Mouse (Mus musculus) right cerebral cortex, postnatal 25 days (tissue): Measurements from ENCODE around the gene Rps6ka6.
A peak's percentile ranks its signal among the peaks of the same experiment; 100 is the strongest.

Experiments used
- DNase-seq: peaks from one replicate; pipeline ENCODE4 v3.0.0; 2022

Rps6ka6 gene

GRCm38 (mm10) chrX:111537859-111538258 is at the start of gene Rps6ka6:
TSS of gene Rps6ka6 (minus strand) at chrX:111537959.
- no peak for DNase-seq

GRCm38 (mm10) chrX:111577044-111577443 is 39.3 kb upstream of the Rps6ka6 start:
- no peak for DNase-seq

- DNase-seq, result no peak
Measured at GRCm38 (mm10) chrX:111518206-111518605, 19.6 kb downstream of the Rps6ka6 start.

GRCm38 (mm10) chrX:111463565-111464093 is 74.1 kb downstream of the Rps6ka6 start:
- DNase-seq, result peak; percentile 2

GRCm38 (mm10) chrX:111462833-111463564 is 74.8 kb downstream of the Rps6ka6 start:
- peak; percentile 57 for DNase-seq

- DNase-seq, result peak; percentile 4
Measured at GRCm38 (mm10) chrX:111462495-111462832, 75.3 kb downstream of the Rps6ka6 start.

- DNase-seq, result no peak
Measured at GRCm38 (mm10) chrX:111462092-111462491, 75.7 kb downstream of the Rps6ka6 start.

- DNase-seq, result no peak
Measured at GRCm38 (mm10) chrX:111460166-111460565, 77.6 kb downstream of the Rps6ka6 start.

- no peak for DNase-seq
Measured at GRCm38 (mm10) chrX:111436571-111436970, 101.2 kb downstream of the Rps6ka6 start.

GRCm38 (mm10) chrX:111414775-111415174 is 123.0 kb downstream of the Rps6ka6 start:
- no peak for DNase-seq

- no peak for DNase-seq
Measured at GRCm38 (mm10) chrX:111404816-111405215, 132.9 kb downstream of the Rps6ka6 start.

GRCm38 (mm10) chrX:111377020-111377419 is 160.7 kb downstream of the Rps6ka6 start:
- DNase-seq, result no peak

- DNase-seq, result no peak
Measured at GRCm38 (mm10) chrX:111374177-111374576, 163.6 kb downstream of the Rps6ka6 start.
